Mouse (Mus musculus) liver, postnatal 0 days (tissue): ENCODE measurements around the gene Ntsr1.

ENCODE experiments used
- CTCF ChIP-seq: sonication (generic); IDR thresholded peaks from 2 replicates; pipeline ENCODE4 v1.5.1; 2016; ENCODE audit warnings: antibody characterized with exemption, low read depth
- EP300 ChIP-seq: IDR thresholded peaks from 2 replicates; pipeline ENCODE4 v1.6.1; 2016; ENCODE audit warnings: antibody characterized with exemption, low read depth, mild to moderate bottlenecking

DNA sequence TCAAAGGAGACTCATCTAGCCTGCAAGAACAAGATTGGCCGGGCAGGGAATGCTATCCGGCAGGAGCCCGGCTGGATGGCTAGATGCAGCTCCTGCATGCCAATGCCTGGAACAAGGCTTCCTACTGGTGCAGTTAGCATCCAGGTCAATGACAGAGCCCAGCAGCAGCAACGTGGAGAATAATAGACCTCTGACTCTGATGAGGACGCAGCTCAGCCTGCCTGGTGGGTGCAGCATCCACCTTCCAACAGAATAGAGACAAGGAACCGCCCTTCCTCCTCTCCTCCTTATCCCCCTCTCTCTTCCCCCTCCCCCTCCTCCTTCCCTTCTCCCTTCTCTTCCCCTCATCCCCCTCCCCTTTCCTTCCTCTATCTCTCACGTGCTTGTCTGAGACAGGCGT is 28.1 kb downstream of the Ntsr1 start:
- TF ChIP-seq CTCF = no peak
- TF ChIP-seq EP300 = no peak
